Mouse (Mus musculus): Measurements from ENCODE around the gene Elobl. TPM values are rescaled to one million over a fixed set of nuclear protein-coding genes. Genes with fewer than 3 reads are reported as not detected.
"Not testable (repeated sequence)": the region's sequence is repeated elsewhere in the genome, so short reads cannot be mapped to it uniquely, and the experiment has no call there.

Elobl gene
- polyA plus RNA-seq, 1 experiment from 2014 or later: not detected

GRCm38 (mm10) chr11:88999723-89000526 lies 33.2 kb upstream of the Elobl start:
- WGBS: 28% methylated on average over 33 of the region's 33 CpGs
- Histone ChIP-seq H3K27ac (no peak overlapping the region), H3K27me3 (peaks cover 28% of the 10 kb centered on the region), H3K4me1 (peaks cover 14% of the 10 kb centered on the region), H3K9ac (peak overlapping the region; percentile 68), H3K36me3 (no peaks in the 10 kb centered on the region), H3K9me3 (no peaks in the 10 kb centered on the region), H3K4me2 (peak overlapping the region; percentile 65), H3K4me3 (peak overlapping the region; percentile 55)
- no peak for ATAC-seq (ENCODE audit: insufficient number of reproducible peaks, insufficient read depth, low FRiP score, low TSS enrichment, low read depth)

- H3K27ac ChIP-seq: no peak within 1 kb of the TSS
- peak; percentile 68 for ATAC-seq (ENCODE audit: insufficient number of reproducible peaks, insufficient read depth, low FRiP score, low TSS enrichment, low read depth)
- peak within 1 kb of the TSS; percentile 65 for H3K4me2 ChIP-seq
- H3K4me1 ChIP-seq: peaks cover 14% of the 10 kb centered on the region
- 2% methylated on average over 48 of the region's 48 CpGs for WGBS
- peak within 1 kb of the TSS; percentile 68 for H3K9ac ChIP-seq
- H3K4me3 ChIP-seq: peak within 1 kb of the TSS; percentile 55
- H3K36me3 ChIP-seq: no peaks in the 10 kb centered on the region
- H3K9me3 ChIP-seq: no peaks in the 10 kb centered on the region
- peaks cover 28% of the 10 kb centered on the region for H3K27me3 ChIP-seq
Observed at GRCm38 (mm10) chr11:88998974-88999722, 32.4 kb upstream of the Elobl start, which contains the start of gene Trim25. Trim25 (plus strand) TSS chr11:88999376.

DNA sequence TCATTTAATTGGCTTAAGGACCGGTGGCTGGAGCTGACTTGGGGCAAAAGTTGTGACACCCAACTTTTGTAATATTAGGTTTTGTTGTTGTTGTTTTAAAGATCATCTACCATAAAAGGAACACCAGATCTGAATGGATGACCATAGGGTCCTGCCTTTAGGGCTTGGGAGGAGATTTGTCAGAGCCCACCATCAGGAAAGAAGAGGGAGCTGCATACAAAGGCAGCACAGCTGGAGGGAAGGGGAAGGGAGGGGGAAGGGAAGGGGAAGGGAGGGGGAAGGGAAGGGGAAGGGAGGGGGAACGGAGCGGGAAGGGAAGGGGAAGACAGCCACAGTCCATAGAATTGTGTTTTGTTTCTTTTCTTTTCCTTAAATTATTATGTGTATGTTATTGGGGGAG lies 31.7 kb upstream of the Elobl start:
- Histone ChIP-seq H3K4me1 (peaks cover 14% of the 10 kb centered on the region), H3K4me2 (no peak overlapping the region), H3K4me3 (no peak overlapping the region), H3K27me3 (peaks cover 28% of the 10 kb centered on the region), H3K9ac (no peak overlapping the region), H3K9me3 (no peaks in the 10 kb centered on the region), H3K27ac (no peak overlapping the region), H3K36me3 (no peaks in the 10 kb centered on the region)
- no peak for ATAC-seq (ENCODE audit: insufficient number of reproducible peaks, insufficient read depth, low FRiP score, low TSS enrichment, low read depth)
- 11% methylated on average over 3 of the region's 3 CpGs for WGBS

GRCm38 (mm10) chr11:88997343-88997742 lies 30.6 kb upstream of the Elobl start:
- not testable (repeated sequence) for H3K27ac ChIP-seq; ATAC-seq (ENCODE audit: insufficient number of reproducible peaks, insufficient read depth, low FRiP score, low TSS enrichment, low read depth); H3K4me3 ChIP-seq; H3K36me3 ChIP-seq; H3K9ac ChIP-seq; H3K9me3 ChIP-seq; H3K4me2 ChIP-seq
- Histone ChIP-seq H3K27me3 (peaks cover 28% of the 10 kb centered on the region), H3K4me1 (peaks cover 14% of the 10 kb centered on the region)
- 83% methylated on average over 5 of the region's 5 CpGs for WGBS

GRCm38 (mm10) chr11:88996427-88996826 lies 29.7 kb upstream of the Elobl start:
- 57% methylated on average over 7 of the region's 7 CpGs for WGBS
- no peak for ATAC-seq (ENCODE audit: insufficient number of reproducible peaks, insufficient read depth, low FRiP score, low TSS enrichment, low read depth)
- H3K27ac ChIP-seq: 0 out of 2 replicates have a peak overlapping the region, but pooled peaks have one; percentile 1
- H3K9ac ChIP-seq: no peak overlapping the region
- H3K4me2 ChIP-seq: no peak overlapping the region
- no peak overlapping the region for H3K4me3 ChIP-seq
- peaks cover 14% of the 10 kb centered on the region for H3K4me1 ChIP-seq
- H3K27me3 ChIP-seq: peaks cover 28% of the 10 kb centered on the region
- H3K9me3 ChIP-seq: no peaks in the 10 kb centered on the region
- no peaks in the 10 kb centered on the region; the same call in 1 of the 2 replicates for H3K36me3 ChIP-seq

GRCm38 (mm10) chr11:88995616-88996015 lies 28.9 kb upstream of the Elobl start:
- 95% methylated on average over 2 of the region's 2 CpGs for WGBS
- peaks cover 14% of the 10 kb centered on the region for H3K4me1 ChIP-seq
- H3K36me3 ChIP-seq: peaks cover 8% of the 10 kb centered on the region
- no peak overlapping the region for H3K4me2 ChIP-seq
- no peak overlapping the region for H3K4me3 ChIP-seq
- H3K27ac ChIP-seq: no peak overlapping the region
- peaks cover 26% of the 10 kb centered on the region for H3K27me3 ChIP-seq
- H3K9me3 ChIP-seq: no peaks in the 10 kb centered on the region
- H3K9ac ChIP-seq: no peak overlapping the region
- no peak for ATAC-seq (ENCODE audit: insufficient number of reproducible peaks, insufficient read depth, low FRiP score, low TSS enrichment, low read depth)

- peaks cover 14% of the 10 kb centered on the region for H3K4me1 ChIP-seq
- H3K9ac ChIP-seq: no peak overlapping the region
- no peak overlapping the region for H3K27ac ChIP-seq
- ATAC-seq (ENCODE audit: insufficient number of reproducible peaks, insufficient read depth, low FRiP score, low TSS enrichment, low read depth): no peak
- peaks cover 15% of the 10 kb centered on the region for H3K27me3 ChIP-seq
- H3K4me3 ChIP-seq: no peak overlapping the region
- no peaks in the 10 kb centered on the region for H3K9me3 ChIP-seq
- no peak overlapping the region for H3K4me2 ChIP-seq
- peaks cover 12% of the 10 kb centered on the region for H3K36me3 ChIP-seq
- 83% methylated on average over 7 of the region's 7 CpGs for WGBS
Observed at GRCm38 (mm10) chr11:88994492-88994891, 27.8 kb upstream of the Elobl start.

DNA sequence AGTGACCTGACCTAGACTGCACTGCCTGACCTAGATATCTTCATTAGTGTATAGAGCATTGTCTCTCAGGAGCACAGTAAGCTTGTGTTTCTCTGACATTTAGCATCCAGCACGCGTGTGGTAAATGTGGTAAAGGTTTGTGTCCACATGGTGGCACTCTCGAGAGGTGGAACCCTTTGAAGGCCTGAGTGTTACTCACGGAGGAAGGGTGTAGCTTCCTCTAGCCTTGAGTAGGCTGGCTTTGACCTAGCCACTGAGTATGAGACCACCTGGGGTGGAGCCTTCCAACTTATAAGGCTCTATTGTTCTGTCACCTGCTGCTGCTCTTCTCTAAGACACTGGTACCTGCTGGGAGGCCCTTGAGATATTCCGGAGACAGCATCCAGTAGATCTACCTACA lies 26.9 kb upstream of the Elobl start:
- Histone ChIP-seq H3K4me2 (no peak overlapping the region), H3K27me3 (peaks cover 6% of the 10 kb centered on the region), H3K9ac (no peak overlapping the region), H3K4me1 (peaks cover 7% of the 10 kb centered on the region; the same call in 1 of the 2 replicates), H3K9me3 (no peaks in the 10 kb centered on the region), H3K27ac (no peak overlapping the region), H3K36me3 (peaks cover 18% of the 10 kb centered on the region), H3K4me3 (no peak overlapping the region)
- 17% methylated on average over 5 of the region's 5 CpGs for WGBS
- ATAC-seq (ENCODE audit: insufficient number of reproducible peaks, insufficient read depth, low FRiP score, low TSS enrichment, low read depth): no peak

DNA sequence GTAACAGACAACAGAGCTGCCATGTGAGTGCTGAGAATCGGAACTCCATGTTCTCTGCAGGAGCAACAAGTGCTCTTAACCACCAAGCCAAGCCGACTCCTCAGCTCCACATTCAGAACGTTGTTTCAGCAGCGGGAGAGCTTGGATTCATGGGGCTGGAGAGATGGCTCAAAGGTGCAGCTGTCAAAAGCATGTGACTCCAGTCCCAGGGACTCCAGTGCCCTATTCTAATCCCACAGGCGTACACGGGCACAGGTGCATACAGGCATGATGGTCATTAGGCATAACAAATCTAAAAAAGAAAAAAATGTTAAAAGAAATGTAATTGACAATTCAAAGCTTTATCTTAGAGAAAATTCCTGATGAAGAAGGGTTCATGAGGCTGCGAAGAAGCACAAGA lies 26.5 kb upstream of the Elobl start:
- 52% methylated on average over 7 of the region's 7 CpGs for WGBS
- Histone ChIP-seq H3K27me3 (peaks cover 3% of the 10 kb centered on the region; the same call in 1 of the 2 replicates), H3K4me3 (no peak overlapping the region), H3K4me2 (no peak overlapping the region), H3K36me3 (peaks cover 21% of the 10 kb centered on the region), H3K9me3 (no peaks in the 10 kb centered on the region), H3K27ac (no peak overlapping the region), H3K4me1 (peaks cover 7% of the 10 kb centered on the region; the same call in 1 of the 2 replicates), H3K9ac (no peak overlapping the region)
- ATAC-seq (ENCODE audit: insufficient number of reproducible peaks, insufficient read depth, low FRiP score, low TSS enrichment, low read depth): no peak

GRCm38 (mm10) chr11:88989530-88989929 lies 22.8 kb upstream of the Elobl start:
- H3K36me3 ChIP-seq: peaks cover 52% of the 10 kb centered on the region
- no peaks in the 10 kb centered on the region for H3K27me3 ChIP-seq
- no peak overlapping the region for H3K4me3 ChIP-seq
- H3K4me2 ChIP-seq: no peak overlapping the region
- no peak overlapping the region for H3K27ac ChIP-seq
- 70% methylated on average over 5 of the region's 5 CpGs for WGBS
- ATAC-seq (ENCODE audit: insufficient number of reproducible peaks, insufficient read depth, low FRiP score, low TSS enrichment, low read depth): no peak
- no peak overlapping the region for H3K9ac ChIP-seq
- H3K4me1 ChIP-seq: no peaks in the 10 kb centered on the region
- H3K9me3 ChIP-seq: no peaks in the 10 kb centered on the region

GRCm38 (mm10) chr11:88988956-88989355 lies 22.2 kb upstream of the Elobl start:
- H3K27ac ChIP-seq: no peak overlapping the region
- 76% methylated on average over 5 of the region's 5 CpGs for WGBS

More at GRCm38 (mm10) chr11:88988956-88989355, 22.2 kb upstream of the Elobl start:
- H3K4me1 ChIP-seq: no peaks in the 10 kb centered on the region
- no peak overlapping the region for H3K4me2 ChIP-seq
- H3K9me3 ChIP-seq: no peaks in the 10 kb centered on the region
- H3K27me3 ChIP-seq: no peaks in the 10 kb centered on the region
- ATAC-seq (ENCODE audit: insufficient number of reproducible peaks, insufficient read depth, low FRiP score, low TSS enrichment, low read depth): no peak
- peaks cover 55% of the 10 kb centered on the region for H3K36me3 ChIP-seq
- H3K9ac ChIP-seq: no peak overlapping the region
- no peak overlapping the region for H3K4me3 ChIP-seq
